Mouse (Mus musculus) intestine, postnatal 0 days (tissue): ENCODE measurements at regions not wholly inside any gene's neighbourhood (a gene's known extent, or its start where the extent isn't known, plus 50 kb on each side); places are given as distances from the start of the nearest gene placed in this dataset.

Experiments used
- ATAC-seq: fragments of 200-750 bp; cut with Nextera tagmentation; 2 replicates; pipeline ENCODE4 v1.8.0; 2017; ENCODE audit warnings: mild to moderate bottlenecking, moderate TSS enrichment, moderate library complexity
- H3K27ac ChIP-seq: fragments of 300-500 bp; sonication (generic); 2 replicates; pipeline ENCODE4 v1.5.1; 2014; ENCODE audit warnings: mild to moderate bottlenecking, low read depth, low read length, moderate library complexity
- H3K27me3 ChIP-seq: fragments of 300-500 bp; sonication (generic); replicated peaks from 2 replicates; pipeline ENCODE4 v1.6.1; 2014; ENCODE audit warnings: low read length, mixed read lengths; ENCODE audit not compliant: control insufficient read depth, insufficient read depth
- H3K36me3 ChIP-seq: fragments of 300-500 bp; sonication (generic); 2 replicates; pipeline ENCODE4 v1.6.1; 2014; ENCODE audit warnings: mild to moderate bottlenecking, moderate library complexity; ENCODE audit not compliant: control insufficient read depth, insufficient read depth
- H3K4me1 ChIP-seq: fragments of 300-500 bp; sonication (generic); replicated peaks from 2 replicates; pipeline ENCODE4 v1.6.1; 2014; ENCODE audit warnings: antibody characterized with exemption, low read length, mixed read lengths; ENCODE audit not compliant: control insufficient read depth, insufficient read depth
- H3K4me2 ChIP-seq: fragments of 300-500 bp; sonication (generic); replicated peaks from 2 replicates; pipeline ENCODE4 v1.6.1; 2014; ENCODE audit warnings: low read depth, mild to moderate bottlenecking, moderate library complexity
- H3K4me3 ChIP-seq: fragments of 300-500 bp; sonication (generic); 2 replicates; pipeline ENCODE4 v1.5.1; 2014; ENCODE audit warnings: low read depth, low read length
- H3K9ac ChIP-seq: fragments of 300-500 bp; sonication (generic); 2 replicates; pipeline ENCODE4 v1.6.1; 2014; ENCODE audit warnings: mild to moderate bottlenecking, low read depth, low read length
- H3K9me3 ChIP-seq: fragments of 300-500 bp; sonication (generic); 2 replicates; pipeline ENCODE4 v1.6.1; 2016; ENCODE audit warnings: mixed run types; ENCODE audit not compliant: control insufficient read depth
- CTCF ChIP-seq: sonication (generic); IDR thresholded peaks from 2 replicates; pipeline ENCODE4 v1.5.1; 2016; ENCODE audit warnings: low read depth, mild to moderate bottlenecking, control low read depth, antibody characterized with exemption, moderate library complexity
- WGBS: fragments of 180-500 bp; shearing (Covaris S2); extraction: QIAGEN DNeasy Blood & Tissue Kit; methylation state at CpG from one replicate; pipeline ENCODE4 v1.1.7; 2014; 5-methylcytosine and 5-hydroxymethylcytosine counted together

DNA sequence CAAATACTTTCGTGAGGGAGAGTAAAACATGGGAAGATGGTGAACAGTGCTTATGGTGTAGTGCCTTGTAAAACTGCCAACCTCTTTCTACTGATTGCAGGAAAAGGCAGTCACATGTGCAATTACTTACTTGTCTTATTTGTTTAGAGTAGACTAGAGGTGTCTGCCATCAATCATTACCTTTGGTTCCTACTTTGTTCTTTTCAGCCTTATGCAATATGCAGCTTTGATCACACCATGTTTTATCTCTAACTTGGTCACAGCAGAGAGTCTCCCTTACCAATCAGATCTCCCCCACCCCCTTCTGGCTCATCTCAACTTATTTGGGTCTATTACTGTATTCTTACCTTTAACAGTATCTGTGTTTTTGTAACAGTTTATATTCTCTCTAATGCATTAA lies 1043.2 kb downstream of the Car8 start:
- Histone ChIP-seq H3K27ac (no peak overlapping the region), H3K4me2 (no peak overlapping the region), H3K4me3 (no peak overlapping the region), H3K36me3 (no peaks in the 10 kb centered on the region), H3K27me3 (no peaks in the 10 kb centered on the region), H3K9ac (no peak overlapping the region), H3K9me3 (no peaks in the 10 kb centered on the region), H3K4me1 (no peaks in the 10 kb centered on the region)
- no peak; the same call in 1 of the 2 replicates for ATAC-seq
- no peak for TF ChIP-seq CTCF
- WGBS: 67% methylated on average over 1 of the region's 1 CpGs

- H3K9ac ChIP-seq: no peak overlapping the region
- no peak overlapping the region for H3K4me3 ChIP-seq
- no peaks in the 10 kb centered on the region for H3K36me3 ChIP-seq
- H3K9me3 ChIP-seq: no peaks in the 10 kb centered on the region
- WGBS: 71% methylated on average over 3 of the region's 3 CpGs
- TF ChIP-seq CTCF: no peak
- no peak overlapping the region for H3K27ac ChIP-seq
- H3K4me1 ChIP-seq: no peaks in the 10 kb centered on the region
- no peak overlapping the region for H3K4me2 ChIP-seq
- no peak for ATAC-seq
- no peaks in the 10 kb centered on the region for H3K27me3 ChIP-seq
Observed at GRCm38 (mm10) chr4:7191912-7192311, 1046.9 kb downstream of the Car8 start.

- Histone ChIP-seq H3K4me1 (no peaks in the 10 kb centered on the region), H3K27me3 (no peaks in the 10 kb centered on the region), H3K4me2 (no peak overlapping the region), H3K4me3 (no peak overlapping the region), H3K9ac (no peak overlapping the region), H3K9me3 (no peaks in the 10 kb centered on the region), H3K27ac (no peak overlapping the region), H3K36me3 (no peaks in the 10 kb centered on the region)
- no peak for TF ChIP-seq CTCF
- WGBS: 94% methylated on average over 3 of the region's 3 CpGs
- ATAC-seq: no peak
Observed at GRCm38 (mm10) chr4:7191228-7191627, 1047.6 kb downstream of the Car8 start.

GRCm38 (mm10) chr4:7175030-7175429 lies 1063.8 kb downstream of the Car8 start:
- ATAC-seq: no peak

GRCm38 (mm10) chr4:7172528-7173306 lies 1066.1 kb downstream of the Car8 start:
- Histone ChIP-seq H3K27ac (no peak overlapping the region), H3K9me3 (no peaks in the 10 kb centered on the region), H3K4me1 (no peaks in the 10 kb centered on the region), H3K36me3 (no peaks in the 10 kb centered on the region), H3K4me3 (no peak overlapping the region), H3K27me3 (no peaks in the 10 kb centered on the region), H3K9ac (no peak overlapping the region), H3K4me2 (no peak overlapping the region)
- WGBS: 53% methylated on average over 7 of the region's 7 CpGs
- TF ChIP-seq CTCF: no peak
- no peak for ATAC-seq

More at GRCm38 (mm10) chr4:7175030-7175429, 1063.8 kb downstream of the Car8 start:
- no peak overlapping the region for H3K4me2 ChIP-seq
- no peaks in the 10 kb centered on the region for H3K9me3 ChIP-seq
- 70% methylated on average over 9 of the region's 9 CpGs for WGBS
- no peaks in the 10 kb centered on the region for H3K36me3 ChIP-seq
- H3K4me1 ChIP-seq: no peaks in the 10 kb centered on the region
- H3K27ac ChIP-seq: no peak overlapping the region
- no peak for TF ChIP-seq CTCF
- no peak overlapping the region for H3K9ac ChIP-seq
- no peak overlapping the region for H3K4me3 ChIP-seq
- no peaks in the 10 kb centered on the region for H3K27me3 ChIP-seq

- 24% methylated on average over 4 of the region's 4 CpGs for WGBS
- H3K27ac ChIP-seq: peak overlapping the region; percentile 5; the same call in 1 of the 2 replicates
- TF ChIP-seq CTCF: no peak
- H3K4me1 ChIP-seq: no peaks in the 10 kb centered on the region
- H3K9me3 ChIP-seq: no peaks in the 10 kb centered on the region
- H3K9ac ChIP-seq: no peak overlapping the region
- H3K4me3 ChIP-seq: no peak overlapping the region
- no peak overlapping the region for H3K4me2 ChIP-seq
- no peaks in the 10 kb centered on the region for H3K36me3 ChIP-seq
- no peaks in the 10 kb centered on the region for H3K27me3 ChIP-seq
- ATAC-seq: peak; percentile 96
Observed at GRCm38 (mm10) chr4:7171637-7172417, 1067.0 kb downstream of the Car8 start.
